Mouse (Mus musculus) CH12.LX (cell line): ENCODE results near the gene Cops7a. TPM values are rescaled to one million over a fixed set of nuclear protein-coding genes. Genes with fewer than 3 reads are reported as not detected.

Experiments used
- DNase-seq: peaks from one replicate; pipeline ENCODE4 v3.0.0-alpha.2; 2013; ENCODE audit errors: extremely low read depth
- H3K27ac ChIP-seq: 2 replicates; pipeline ENCODE4 v1.5.1; 2012; ENCODE audit warnings: low read depth, mild to moderate bottlenecking, control low read depth, moderate library complexity; ENCODE audit not compliant: insufficient read depth
- H3K27me3 ChIP-seq: replicated peaks from 2 replicates; pipeline ENCODE3; 2012; ENCODE audit warnings: inconsistent platforms
- H3K36me3 ChIP-seq, 2 experiments: replicated peaks in 1 of 2; 2 replicates each; pipeline versions ENCODE3 to v1.6.1; 2012; ENCODE audit warnings: inconsistent platforms in 1 of 2, low read length in 1 of 2, mild to moderate bottlenecking in 1 of 2, mixed read lengths in 1 of 2, moderate library complexity in 1 of 2; ENCODE audit not compliant: control insufficient read depth in 1 of 2, insufficient read depth in 1 of 2
- H3K4me1 ChIP-seq, 2 experiments: 2 replicates each; pipeline ENCODE4 v1.6.1; 2012; ENCODE audit warnings: inconsistent platforms in 1 of 2, moderate library complexity in 1 of 2; ENCODE audit not compliant: insufficient read depth in 2 of 2, control insufficient read depth in 1 of 2
- H3K4me2 ChIP-seq: 2 replicates; pipeline ENCODE4 v1.6.1; 2012; ENCODE audit warnings: low read depth, mild to moderate bottlenecking, control low read depth; ENCODE audit not compliant: poor library complexity, insufficient read depth, severe bottlenecking
- H3K4me3 ChIP-seq, 3 experiments: fragments of 150-350 bp in 1 of 3; sonication (generic) in 1 of 3; replicated peaks in 1 of 3; 2 replicates each; pipeline versions ENCODE3 to v1.5.1; 2011 to 2012; ENCODE audit warnings: low read depth in 2 of 3, low read length in 2 of 3, mild to moderate bottlenecking in 2 of 3, moderate library complexity in 2 of 3, control low read depth in 1 of 3, improper control_type of control experiment in 1 of 3, inconsistent platforms in 1 of 3, mixed read lengths in 1 of 3; ENCODE audit not compliant: poor library complexity in 1 of 3
- H3K79me2 ChIP-seq: replicated peaks from 2 replicates; pipeline ENCODE4 v1.6.1; 2012; ENCODE audit warnings: mild to moderate bottlenecking, moderate library complexity; ENCODE audit not compliant: control insufficient read depth, poor library complexity, insufficient read depth, severe bottlenecking; ENCODE audit errors: extremely low read depth
- H3K9ac ChIP-seq: 2 replicates; pipeline ENCODE4 v1.6.1; 2012; ENCODE audit warnings: low read depth, mild to moderate bottlenecking, control low read depth, moderate library complexity; ENCODE audit not compliant: insufficient read depth
- H3K9me3 ChIP-seq: replicated peaks from 2 replicates; pipeline ENCODE3; 2012; ENCODE audit warnings: low read length, inconsistent platforms, mixed read lengths
- CHD1 ChIP-seq: IDR thresholded peaks from 2 replicates; pipeline ENCODE4 v1.6.1; 2012; ENCODE audit warnings: low read depth, low read length, improper control_type of control experiment, inconsistent platforms
- CHD2 ChIP-seq: IDR thresholded peaks from 2 replicates; pipeline ENCODE4 v1.6.1; 2011; ENCODE audit warnings: low read length, improper control_type of control experiment
- E2F4 ChIP-seq: IDR thresholded peaks from 2 replicates; pipeline ENCODE4 v1.6.1; 2011; ENCODE audit warnings: low read depth, low read length, improper control_type of control experiment; ENCODE audit not compliant: insufficient replicate concordance
- ELF1 ChIP-seq: IDR thresholded peaks from 2 replicates; pipeline ENCODE4 v1.6.1; 2014; ENCODE audit warnings: low read depth, mild to moderate bottlenecking, inconsistent platforms, low read length, improper control_type of control experiment
- HCFC1 ChIP-seq: IDR thresholded peaks from 2 replicates; pipeline ENCODE4 v1.6.1; 2012; ENCODE audit warnings: low read depth, mild to moderate bottlenecking, inconsistent platforms, low read length, improper control_type of control experiment
- MEF2A ChIP-seq: IDR thresholded peaks from 2 replicates; pipeline ENCODE4 v1.6.1; 2014; ENCODE audit warnings: low read depth, mild to moderate bottlenecking, inconsistent platforms, low read length, improper control_type of control experiment, borderline replicate concordance
- MXI1 ChIP-seq: IDR thresholded peaks from 2 replicates; pipeline ENCODE4 v1.6.1; 2011; ENCODE audit warnings: mild to moderate bottlenecking, low read depth, low read length, improper control_type of control experiment
- MYC ChIP-seq: IDR thresholded peaks from 2 replicates; pipeline ENCODE4 v1.6.1; 2011; ENCODE audit warnings: low read depth, mild to moderate bottlenecking, improper control_type of control experiment, low read length
- NELFE ChIP-seq: IDR thresholded peaks from 2 replicates; pipeline ENCODE4 v1.6.1; 2011; ENCODE audit warnings: low read depth, low read length, improper control_type of control experiment
- RAD21 ChIP-seq: IDR thresholded peaks from 2 replicates; pipeline ENCODE4 v1.6.1; 2011; ENCODE audit warnings: low read depth, mild to moderate bottlenecking, low read length, improper control_type of control experiment, moderate library complexity
- TBP ChIP-seq: conservative IDR thresholded peaks from 2 replicates; pipeline ENCODE4 v1.6.1; 2011; ENCODE audit warnings: low read depth, low read length, improper control_type of control experiment
- UBTF ChIP-seq: IDR thresholded peaks from 2 replicates; pipeline ENCODE4 v1.6.1; 2012; ENCODE audit warnings: low read depth, mild to moderate bottlenecking, inconsistent platforms, low read length, improper control_type of control experiment, moderate library complexity
- USF1 ChIP-seq: IDR thresholded peaks from 2 replicates; pipeline ENCODE4 v1.6.1; 2014; ENCODE audit warnings: low read depth, mild to moderate bottlenecking, inconsistent platforms, low read length, improper control_type of control experiment
- ZC3H11A ChIP-seq: IDR thresholded peaks from 2 replicates; pipeline ENCODE4 v1.6.1; 2012; ENCODE audit warnings: low read depth, mild to moderate bottlenecking, inconsistent platforms, low read length, improper control_type of control experiment
- ZKSCAN1 ChIP-seq: IDR thresholded peaks from 2 replicates; pipeline ENCODE4 v1.6.1; 2012; ENCODE audit warnings: low read depth, inconsistent platforms, low read length, improper control_type of control experiment, borderline replicate concordance
- ZMIZ1 ChIP-seq: IDR thresholded peaks from 2 replicates; pipeline ENCODE4 v1.6.1; 2012; ENCODE audit warnings: low read depth, mild to moderate bottlenecking, inconsistent platforms, low read length, improper control_type of control experiment
- dilution Hi-C: fragments of 300-500 bp; cut with MboI; formaldehyde crosslinking; loops from 2 replicates; pipeline ENCODE4 v1.14.3; 2020; ENCODE audit warnings: low sequenced_read_pairs; ENCODE audit not compliant: extremely low pct_unique_long_range_greater_than_20kb, extremely low pct_ligation_motif_present
- in situ Hi-C: fragments of 300-500 bp; cut with MboI; formaldehyde crosslinking; loops from 3 replicates; pipeline ENCODE4 v1.14.3; 2019; ENCODE audit warnings: low sequenced_read_pairs, low pct_ligation_motif_present, low pct_unique_long_range_greater_than_20kb, mixed read lengths
- polyA plus RNA-seq: library from polyadenylated mRNA; unstranded; fragments of >175 nt; gene quantifications from 2 replicates; pipeline ENCODE4 v1.2.1, GENCODE M21; 2012; ENCODE audit warnings: low read depth; ENCODE audit not compliant: insufficient read length
- total RNA-seq, 2 experiments: library from RNA; depleted of rRNA; stranded (reverse); fragments of 300-350 nt in 1 of 2; fragments of >200 nt in 1 of 2; gene quantifications; 2 replicates each; pipeline ENCODE4 v1.2.3; 2012 to 2014

Cops7a gene
- total and polyA plus RNA-seq, 3 experiments: 73.2 to 114 (median 104) TPM

- H3K4me1 ChIP-seq: peaks cover 11 to 12% of the 10 kb centered on the region in 2 experiments
- no peaks in the 10 kb centered on the region for H3K36me3 ChIP-seq
- no peaks in the 10 kb centered on the region for H3K9me3 ChIP-seq
- no peak for DNase-seq
- no peak overlapping the region for H3K9ac ChIP-seq
- no peak for TF ChIP-seq UBTF
- no peak for TF ChIP-seq MYC
- TF ChIP-seq MXI1: no peak
- no peak for TF ChIP-seq NELFE
- TF ChIP-seq ZC3H11A: no peak
- TF ChIP-seq CHD2: no peak
- no peak for TF ChIP-seq CHD1
- no peak for TF ChIP-seq TBP
- TF ChIP-seq ZKSCAN1: no peak
- no peak for TF ChIP-seq E2F4
- no peak for TF ChIP-seq HCFC1
- no peak for TF ChIP-seq MEF2A
- TF ChIP-seq ELF1: no peak
- no peak overlapping the region for H3K4me3 ChIP-seq
- H3K27ac ChIP-seq: no peak overlapping the region
- H3K4me2 ChIP-seq: 0 out of 2 replicates have a peak overlapping the region, but pooled peaks have one; percentile 24
- in situ Hi-C loops: no loop called here
- H3K79me2 ChIP-seq: no peaks in the 10 kb centered on the region
- dilution Hi-C loops: no loop called here
- peaks cover 59% of the 10 kb centered on the region for H3K27me3 ChIP-seq
Measured at GRCm38 (mm10) chr6:124998066-124998465, 32.7 kb upstream of the Cops7a start.

- Histone ChIP-seq H3K4me3 (peak within 1 kb of the TSS in 1 of 3 experiments; percentile 22), H3K27ac (no peak within 1 kb of the TSS), H3K79me2 (no peaks in the 10 kb centered on the region), H3K36me3 (no peaks in the 10 kb centered on the region), H3K4me1 (peaks cover 11 to 12% of the 10 kb centered on the region in 2 experiments), H3K4me2 (peak within 1 kb of the TSS; percentile 97), H3K27me3 (peaks cover 68% of the 10 kb centered on the region), H3K9me3 (no peaks in the 10 kb centered on the region), H3K9ac (no peak within 1 kb of the TSS)
- DNase-seq: no peak
- dilution Hi-C loops (no loop called here), in situ Hi-C loops (no loop called here)
- TF ChIP-seq USF1 (no peak), ZMIZ1 (no peak), RAD21 (no peak)
Measured at GRCm38 (mm10) chr6:124996551-124997501, 31.5 kb upstream of the Cops7a start, which contains the start of gene Pianp. Gene Pianp (plus strand): TSS chr6:124996694.
